Comparison of ENCODE assay signal across 12 mouse cellular contexts in genomic region chr4:107576742-107577141, GRCm38 (mm10).
DNase-seq lines count a peak whose midpoint lies in the region; ATAC-seq lines count a peak whose summit lies in the region.
"Had no signal": no experiment of that assay in that cellular context is flagged by ENCODE, and none has a peak within 500 bp of the region (broad histone marks: within the 10 kb centered on the region; RNA-seq: fewer than 3 reads in every experiment).

No protein-coding gene starts in this region.

- H3K9ac ChIP-seq in midbrain, embryonic 14.5 days (replicated peaks; ENCODE audit: low read length), result no peak overlapping the region
- H3K9ac ChIP-seq in midbrain, embryonic 16.5 days (ENCODE audit: low read depth, low read length), result no peak overlapping the region
- H3K9ac ChIP-seq in liver, embryonic 12.5 days, result no peak overlapping the region
- H3K9ac ChIP-seq: forebrain, embryonic 12.5 days; heart, embryonic 12.5 days; liver, embryonic 15.5 days had no signal

- H3K4me2 ChIP-seq in midbrain, embryonic 14.5 days (ENCODE audit: low read length), result no peak overlapping the region
- H3K4me2 ChIP-seq in midbrain, embryonic 16.5 days (ENCODE audit: low read length), result no peak overlapping the region
- no peak overlapping the region for H3K4me2 ChIP-seq in liver, embryonic 12.5 days
- H3K4me2 ChIP-seq: forebrain, embryonic 12.5 days; heart, embryonic 12.5 days; liver, embryonic 15.5 days had no signal

- H3K9me3 ChIP-seq in midbrain, embryonic 14.5 days (ENCODE audit: control insufficient read depth, low read length), result no peaks in the 10 kb centered on the region
- no peaks in the 10 kb centered on the region for H3K9me3 ChIP-seq in midbrain, embryonic 16.5 days (replicated peaks; ENCODE audit: control insufficient read depth, low read length, poor library complexity, severe bottlenecking)
- H3K9me3 ChIP-seq in liver, embryonic 12.5 days (replicated peaks), result no peaks in the 10 kb centered on the region
- H3K9me3 ChIP-seq: forebrain, embryonic 12.5 days; heart, embryonic 12.5 days; liver, embryonic 15.5 days had no signal

- no peak for DNase-seq in frontal cortex, postnatal 36 days (ENCODE audit: low spot score in 2 of 2)
- DNase-seq in midbrain, embryonic 14.5 days, result peak; percentile 31
- DNase-seq in layer of hippocampus, adult 9-11 months, result peak; percentile 46
- peak; percentile 43 for DNase-seq in right cerebral cortex, postnatal 4 days
- DNase-seq in testis, postnatal 14 days (ENCODE audit: low spot score), result no peak

- no peak overlapping the region for H3K4me3 ChIP-seq in midbrain, embryonic 14.5 days (replicated peaks; ENCODE audit: low read depth, low read length)
- no peak overlapping the region for H3K4me3 ChIP-seq in midbrain, embryonic 16.5 days (ENCODE audit: low read depth, low read length)
- H3K4me3 ChIP-seq in liver, embryonic 12.5 days, result no peak overlapping the region
- H3K4me3 ChIP-seq: forebrain, embryonic 12.5 days; heart, embryonic 12.5 days; liver, embryonic 15.5 days had no signal

- no peaks in the 10 kb centered on the region; the same call in 1 of the 2 replicates for H3K4me1 ChIP-seq in midbrain, embryonic 14.5 days (ENCODE audit: control insufficient read depth, insufficient read depth, low read length)
- no peaks in the 10 kb centered on the region for H3K4me1 ChIP-seq in midbrain, embryonic 16.5 days (ENCODE audit: control insufficient read depth, insufficient read depth, low read length)
- H3K4me1 ChIP-seq in liver, embryonic 12.5 days, result no peaks in the 10 kb centered on the region
- H3K4me1 ChIP-seq: heart, embryonic 12.5 days; liver, embryonic 15.5 days had no signal

- WGBS in midbrain, embryonic 14.5 days, result 66% methylated on average over 6 of the region's 6 CpGs
- WGBS in midbrain, embryonic 16.5 days, result 74% methylated on average over 6 of the region's 6 CpGs
- 63% methylated on average over 6 of the region's 6 CpGs for WGBS in liver, embryonic 12.5 days (ENCODE audit: insufficient replicate concordance)

- no peak overlapping the region for H3K27ac ChIP-seq in midbrain, embryonic 14.5 days (replicated peaks; ENCODE audit: low read depth, low read length)
- H3K27ac ChIP-seq in midbrain, embryonic 16.5 days (ENCODE audit: low read length), result no peak overlapping the region
- H3K27ac ChIP-seq in liver, embryonic 12.5 days, result no peak overlapping the region
- H3K27ac ChIP-seq: forebrain, embryonic 12.5 days; liver, embryonic 15.5 days had no signal

- peak; percentile 44; the same call in 1 of the 2 replicates for ATAC-seq in frontal cortex, adult (ENCODE audit: low TSS enrichment)
- no peak for ATAC-seq in midbrain, embryonic 14.5 days (ENCODE audit: low FRiP score, low TSS enrichment)
- ATAC-seq in midbrain, embryonic 16.5 days, result no peak
- no peak for ATAC-seq in liver, embryonic 12.5 days

- no peaks in the 10 kb centered on the region for H3K36me3 ChIP-seq in midbrain, embryonic 14.5 days (ENCODE audit: control insufficient read depth, insufficient read depth, low read length)
- H3K36me3 ChIP-seq in midbrain, embryonic 16.5 days (ENCODE audit: control insufficient read depth, insufficient read depth, low read length), result no peaks in the 10 kb centered on the region
- no peaks in the 10 kb centered on the region for H3K36me3 ChIP-seq in liver, embryonic 12.5 days
- H3K36me3 ChIP-seq: forebrain, embryonic 12.5 days; heart, embryonic 12.5 days; liver, embryonic 15.5 days had no signal

- no peaks in the 10 kb centered on the region for H3K27me3 ChIP-seq in midbrain, embryonic 14.5 days (ENCODE audit: control insufficient read depth, insufficient read depth, low read length)
- H3K27me3 ChIP-seq in midbrain, embryonic 16.5 days (ENCODE audit: control insufficient read depth, insufficient read depth, low read depth, low read length), result no peaks in the 10 kb centered on the region
- H3K27me3 ChIP-seq in liver, embryonic 12.5 days (replicated peaks), result peaks cover 15% of the 10 kb centered on the region
- H3K27me3 ChIP-seq: CH12.LX; forebrain, embryonic 12.5 days; liver, embryonic 15.5 days had no signal

Comparison
In these comparisons a context has a peak if more than half of its experiments do, and no peak if none do; other contexts are left out.
1. DNase-seq: peak in midbrain, embryonic 14.5 days (single experiment), layer of hippocampus, adult 9-11 months (single experiment) and right cerebral cortex, postnatal 4 days (single experiment); none in frontal cortex, postnatal 36 days (0 of 2) and testis, postnatal 14 days (single experiment).